Mouse (Mus musculus): ENCODE results near the gene Lingo1. TPM values are rescaled to one million over a fixed set of nuclear protein-coding genes. Genes with fewer than 3 reads are reported as not detected.

Gene Lingo1
- total and polyA plus RNA-seq, 3 experiments: 0.11 TPM; not detected in 2

DNA sequence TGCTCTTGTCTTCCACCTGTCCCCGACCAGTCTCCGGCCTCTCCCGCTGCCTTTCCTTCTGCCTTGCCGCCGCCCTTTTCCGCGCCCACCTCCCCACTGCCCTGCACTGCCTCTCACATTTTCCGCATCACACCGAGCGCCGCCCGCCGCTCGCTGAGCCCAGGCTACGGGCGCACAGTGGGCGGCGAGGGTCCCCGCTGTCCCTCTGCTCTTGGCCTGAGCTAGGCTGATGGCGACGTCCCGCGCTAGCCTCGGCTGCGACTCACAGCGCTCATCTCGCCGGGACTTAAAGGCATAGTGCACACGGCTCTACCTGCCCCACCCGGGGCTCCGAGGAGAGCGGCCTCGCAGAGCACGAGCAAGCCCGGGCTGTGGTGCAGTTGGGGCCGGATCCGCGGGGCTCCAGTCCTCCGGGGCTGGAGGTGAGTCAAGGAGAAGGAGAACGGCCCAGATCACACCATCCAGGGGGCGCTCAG is 426 bp upstream of the Lingo1 start:
- ATAC-seq (ENCODE audit: extremely low read depth, insufficient number of reproducible peaks, low FRiP score, poor library complexity, severe bottlenecking): no peak
- no peaks in the 10 kb centered on the region for H3K9me3 ChIP-seq (replicated peaks)
- no peak for DNase-seq (ENCODE audit: low spot score)
- no peak for TF ChIP-seq TAL1 (conservative IDR thresholded peaks at IDR 0.05; ENCODE audit: low read depth, low read length)
- TF ChIP-seq POLR2AphosphoS5 (IDR thresholded peaks at IDR 0.05; ENCODE audit: insufficient replicate concordance, low read depth, low read length): no peak
- no peak for TF ChIP-seq GATA2 (IDR thresholded peaks at IDR 0.05; ENCODE audit: borderline replicate concordance, low read depth, low read length)
- TF ChIP-seq CTCF (IDR thresholded peaks at IDR 0.05; ENCODE audit: low read depth, low read length): no peak
- no peak for TF ChIP-seq GATA1 (IDR thresholded peaks at IDR 0.05; ENCODE audit: borderline replicate concordance, low read length)
- no peaks in the 10 kb centered on the region for H3K4me1 ChIP-seq (ENCODE audit: insufficient read depth, low read depth, low read length)
- H3K27me3 ChIP-seq (ENCODE audit: insufficient read depth, low read length): peaks cover 5% of the 10 kb centered on the region; the same call in 1 of the 2 replicates
- H3K4me3 ChIP-seq (ENCODE audit: low read depth, low read length): no peak overlapping the region
- no peaks in the 10 kb centered on the region for H3K36me3 ChIP-seq (replicated peaks)

DNA sequence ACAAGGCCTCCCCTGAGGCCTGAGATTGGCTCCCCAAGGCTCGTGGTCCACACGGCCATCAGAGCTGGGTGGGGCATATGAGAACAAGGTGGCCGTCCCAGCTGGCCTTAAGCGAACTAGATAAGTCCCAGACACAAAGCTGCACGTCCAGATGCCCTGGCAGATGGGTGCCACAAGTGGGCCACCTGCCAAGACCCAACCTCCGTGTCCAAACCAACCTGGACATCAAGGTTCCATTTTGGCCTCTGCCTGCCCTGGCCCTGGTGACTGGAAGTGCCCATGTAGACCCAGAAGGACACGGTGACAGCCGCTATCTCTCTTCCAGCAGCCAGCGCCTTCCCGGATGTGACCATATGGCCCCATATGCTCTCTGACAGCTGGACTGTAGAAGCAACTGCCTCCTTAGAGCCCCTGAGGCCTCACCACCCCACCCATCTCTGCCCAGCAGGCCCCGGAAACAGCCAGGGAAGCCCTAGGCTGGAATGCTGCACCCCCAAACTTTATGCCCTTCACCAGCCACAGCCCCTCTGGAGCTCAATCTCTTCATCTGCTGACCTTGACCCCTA is 4.5 kb downstream of the Lingo1 start:
- H3K36me3 ChIP-seq (replicated peaks): no peaks in the 10 kb centered on the region
- no peaks in the 10 kb centered on the region for H3K9me3 ChIP-seq (replicated peaks)
- TF ChIP-seq TAL1 (conservative IDR thresholded peaks at IDR 0.05; ENCODE audit: low read depth, low read length) (no peak), CTCF (IDR thresholded peaks at IDR 0.05; ENCODE audit: low read depth, low read length) (no peak), GATA1 (IDR thresholded peaks at IDR 0.05; ENCODE audit: borderline replicate concordance, low read length) (no peak), GATA2 (IDR thresholded peaks at IDR 0.05; ENCODE audit: borderline replicate concordance, low read depth, low read length) (no peak), POLR2AphosphoS5 (IDR thresholded peaks at IDR 0.05; ENCODE audit: insufficient replicate concordance, low read depth, low read length) (no peak)
- no peak overlapping the region for H3K4me3 ChIP-seq (ENCODE audit: low read depth, low read length)
- ATAC-seq (ENCODE audit: extremely low read depth, insufficient number of reproducible peaks, low FRiP score, poor library complexity, severe bottlenecking) (no peak), DNase-seq (ENCODE audit: low spot score) (no peak)
- H3K4me1 ChIP-seq (ENCODE audit: insufficient read depth, low read depth, low read length): no peaks in the 10 kb centered on the region
- H3K27me3 ChIP-seq (ENCODE audit: insufficient read depth, low read length): peaks cover 4% of the 10 kb centered on the region; the same call in 1 of the 2 replicates

DNA sequence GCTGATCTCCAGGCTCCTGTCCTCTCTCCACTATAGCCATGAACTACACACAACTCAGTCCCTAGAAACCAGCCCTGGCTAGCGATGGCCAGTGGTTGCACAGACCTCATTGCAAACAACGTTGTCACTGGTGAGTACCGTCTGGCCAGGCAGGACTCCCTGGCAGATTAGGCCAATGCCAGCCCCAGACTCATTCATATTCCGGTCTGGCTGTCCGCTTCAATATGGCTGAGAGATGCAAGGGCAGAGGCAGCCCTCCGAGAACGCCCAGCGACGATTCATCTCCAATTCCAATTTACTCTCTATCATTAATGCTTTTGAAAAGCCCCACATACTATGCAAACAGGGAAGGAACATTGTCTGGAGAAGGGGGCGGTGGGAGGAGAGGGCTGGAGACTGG is 11.7 kb downstream of the Lingo1 start:
- no peaks in the 10 kb centered on the region for H3K9me3 ChIP-seq (replicated peaks)
- DNase-seq (ENCODE audit: low spot score) (no peak), ATAC-seq (ENCODE audit: extremely low read depth, insufficient number of reproducible peaks, low FRiP score, poor library complexity, severe bottlenecking) (no peak)
- TF ChIP-seq GATA1 (IDR thresholded peaks at IDR 0.05; ENCODE audit: borderline replicate concordance, low read length) (no peak), GATA2 (IDR thresholded peaks at IDR 0.05; ENCODE audit: borderline replicate concordance, low read depth, low read length) (no peak), TAL1 (conservative IDR thresholded peaks at IDR 0.05; ENCODE audit: low read depth, low read length) (no peak), POLR2AphosphoS5 (IDR thresholded peaks at IDR 0.05; ENCODE audit: insufficient replicate concordance, low read depth, low read length) (no peak), CTCF (IDR thresholded peaks at IDR 0.05; ENCODE audit: low read depth, low read length) (no peak)
- H3K27me3 ChIP-seq (ENCODE audit: insufficient read depth, low read length): no peaks in the 10 kb centered on the region; the same call in 1 of the 2 replicates
- H3K36me3 ChIP-seq (replicated peaks): no peaks in the 10 kb centered on the region
- no peak overlapping the region for H3K4me3 ChIP-seq (ENCODE audit: low read depth, low read length)
- H3K4me1 ChIP-seq (ENCODE audit: insufficient read depth, low read depth, low read length): no peaks in the 10 kb centered on the region

- Histone ChIP-seq H3K4me1 (ENCODE audit: insufficient read depth, low read depth, low read length) (peaks cover 3% of the 10 kb centered on the region; the same call in 1 of the 2 replicates), H3K36me3 (replicated peaks) (no peaks in the 10 kb centered on the region), H3K9me3 (replicated peaks) (no peaks in the 10 kb centered on the region), H3K27me3 (ENCODE audit: insufficient read depth, low read length) (peaks cover 2% of the 10 kb centered on the region; the same call in 1 of the 2 replicates), H3K4me3 (ENCODE audit: low read depth, low read length) (no peak overlapping the region)
- no peak for ATAC-seq (ENCODE audit: extremely low read depth, insufficient number of reproducible peaks, low FRiP score, poor library complexity, severe bottlenecking)
- TF ChIP-seq CTCF (IDR thresholded peaks at IDR 0.05; ENCODE audit: low read depth, low read length): no peak
- TF ChIP-seq POLR2AphosphoS5 (IDR thresholded peaks at IDR 0.05; ENCODE audit: insufficient replicate concordance, low read depth, low read length): no peak
- DNase-seq (ENCODE audit: low spot score): no peak
These were observed 19.1 kb downstream of the Lingo1 start for GRCm38 (mm10) chr9:56776881-56777801.

DNA sequence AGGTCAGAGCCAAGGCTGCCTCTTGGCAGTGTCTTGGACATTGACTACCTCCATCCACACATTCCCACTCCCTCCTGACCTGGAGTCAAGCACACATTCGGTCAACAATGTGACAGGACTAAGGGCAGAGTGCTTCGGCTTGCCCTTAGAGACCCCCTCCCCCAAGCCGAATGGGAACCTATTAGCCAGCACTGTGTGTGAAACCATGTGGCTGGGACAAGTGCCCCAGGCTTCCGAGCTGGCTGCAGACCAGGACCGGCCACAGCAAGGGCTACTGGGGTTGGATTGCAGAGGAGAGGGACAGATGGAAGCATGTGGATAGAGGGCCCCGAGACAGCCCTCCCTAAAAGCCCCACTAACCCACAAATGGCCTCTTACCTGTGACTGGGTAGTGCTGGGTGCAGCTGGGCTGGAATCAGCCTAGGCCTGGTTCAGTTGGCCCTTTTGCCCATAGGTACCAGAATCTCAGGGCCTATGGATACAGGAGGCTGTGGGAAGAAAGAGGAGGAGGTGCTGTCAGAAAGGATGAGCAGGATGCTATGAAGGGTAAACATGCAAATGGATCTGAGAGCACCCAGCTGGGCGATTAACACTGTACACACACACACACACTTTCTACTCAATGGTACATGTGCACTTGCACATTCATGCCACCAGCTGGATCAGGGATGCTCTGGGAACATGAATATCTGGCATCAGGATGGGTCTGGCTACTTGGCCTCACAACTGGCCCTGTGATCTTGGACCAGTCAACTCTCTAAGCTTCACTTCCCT is 20.9 kb downstream of the Lingo1 start:
- no peaks in the 10 kb centered on the region for H3K9me3 ChIP-seq (replicated peaks)
- ATAC-seq (ENCODE audit: extremely low read depth, insufficient number of reproducible peaks, low FRiP score, poor library complexity, severe bottlenecking): no peak
- H3K27me3 ChIP-seq (ENCODE audit: insufficient read depth, low read length): peaks cover 2% of the 10 kb centered on the region; the same call in 1 of the 2 replicates

More for the DNA sequence above, 20.9 kb downstream of the Lingo1 start:
- DNase-seq (ENCODE audit: low spot score): no peak
- Histone ChIP-seq H3K4me1 (ENCODE audit: insufficient read depth, low read depth, low read length) (peaks cover 3% of the 10 kb centered on the region; the same call in 1 of the 2 replicates), H3K36me3 (replicated peaks) (no peaks in the 10 kb centered on the region), H3K4me3 (ENCODE audit: low read depth, low read length) (no peak overlapping the region)
- TF ChIP-seq GATA2 (IDR thresholded peaks at IDR 0.05; ENCODE audit: borderline replicate concordance, low read depth, low read length) (no peak), CTCF (IDR thresholded peaks at IDR 0.05; ENCODE audit: low read depth, low read length) (no peak), POLR2AphosphoS5 (IDR thresholded peaks at IDR 0.05; ENCODE audit: insufficient replicate concordance, low read depth, low read length) (no peak), GATA1 (IDR thresholded peaks at IDR 0.05; ENCODE audit: borderline replicate concordance, low read length) (no peak), TAL1 (conservative IDR thresholded peaks at IDR 0.05; ENCODE audit: low read depth, low read length) (no peak)

Measured in G1E (cell line).